Mouse (Mus musculus) midbrain, embryonic 14.5 days (tissue): ENCODE measurements around the gene Itgb2. TPM values are rescaled to one million over a fixed set of nuclear protein-coding genes. Genes with fewer than 3 reads are reported as not detected.

ENCODE experiments used
- ATAC-seq: fragments of 200-750 bp; cut with Nextera tagmentation; 2 replicates; pipeline ENCODE4 v1.8.0; 2017; ENCODE audit warnings: moderate number of reproducible peaks, moderate library complexity; ENCODE audit not compliant: low FRiP score, low TSS enrichment
- DNase-seq: peaks from one replicate; pipeline ENCODE4 v3.0.0-alpha.2; 2015
- H3K27ac ChIP-seq: fragments of 300-500 bp; sonication (generic); replicated peaks from 2 replicates; pipeline ENCODE4 v1.5.1; 2014; ENCODE audit warnings: mild to moderate bottlenecking, low read depth, low read length, moderate library complexity
- H3K27me3 ChIP-seq: fragments of 300-500 bp; sonication (generic); 2 replicates; pipeline ENCODE4 v1.6.1; 2014; ENCODE audit warnings: low read length, control low read depth, mixed read lengths; ENCODE audit not compliant: control insufficient read depth, insufficient read depth
- H3K36me3 ChIP-seq: fragments of 300-500 bp; sonication (generic); 2 replicates; pipeline ENCODE4 v1.6.1; 2014; ENCODE audit warnings: low read length, control low read depth; ENCODE audit not compliant: control insufficient read depth, insufficient read depth
- H3K4me1 ChIP-seq: fragments of 300-500 bp; sonication (generic); 2 replicates; pipeline ENCODE4 v1.6.1; 2014; ENCODE audit warnings: mild to moderate bottlenecking, antibody characterized with exemption, low read length, control low read depth; ENCODE audit not compliant: control insufficient read depth, insufficient read depth
- H3K4me2 ChIP-seq: fragments of 300-500 bp; sonication (generic); 2 replicates; pipeline ENCODE4 v1.6.1; 2014; ENCODE audit warnings: mild to moderate bottlenecking, low read length, moderate library complexity
- H3K4me3 ChIP-seq: fragments of 300-500 bp; sonication (generic); replicated peaks from 2 replicates; pipeline ENCODE4 v1.5.1; 2014; ENCODE audit warnings: low read depth, low read length
- H3K9ac ChIP-seq: fragments of 300-500 bp; sonication (generic); replicated peaks from 2 replicates; pipeline ENCODE4 v1.6.1; 2014; ENCODE audit warnings: mild to moderate bottlenecking, low read length, moderate library complexity
- H3K9me3 ChIP-seq: fragments of 300-500 bp; sonication (generic); 2 replicates; pipeline ENCODE4 v1.6.1; 2016; ENCODE audit warnings: low read length, control low read depth, mixed read lengths; ENCODE audit not compliant: control insufficient read depth
- WGBS: fragments of 180-500 bp; shearing (Covaris S2); extraction: QIAGEN DNeasy Blood & Tissue Kit; methylation state at CpG from one replicate; pipeline ENCODE4 v1.1.7; 2014; 5-methylcytosine and 5-hydroxymethylcytosine counted together
- polyA plus RNA-seq: library from polyadenylated mRNA; unstranded; fragments of >200 nt; fragmentation: Nextera tagmentation; extraction: Ambion mirVana; gene quantifications from 2 replicates; pipeline ENCODE4 v1.2.1, GENCODE M21; 2014

Itgb2 gene
- polyA plus RNA-seq, 1 experiment from 2014 or later, result 0.91 TPM

DNA sequence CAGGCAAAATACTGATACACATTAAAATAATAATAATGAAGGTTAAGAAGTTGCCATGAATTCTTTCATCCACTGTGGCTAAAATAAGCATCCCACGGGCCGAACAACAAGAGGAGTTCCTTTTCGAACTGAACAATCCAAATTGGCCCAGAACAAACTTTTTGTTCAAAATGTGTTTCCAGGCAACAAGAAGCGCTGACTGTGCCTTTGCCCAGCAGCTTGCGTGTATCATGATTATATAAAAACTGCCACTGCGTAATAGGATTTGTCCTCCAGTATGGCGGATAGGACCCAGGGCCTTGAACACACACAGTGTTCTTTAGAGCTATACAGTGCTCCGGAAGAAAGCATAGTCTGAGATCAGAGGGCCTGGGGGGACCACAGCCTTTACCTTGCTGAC, 78.5 kb downstream of the Itgb2 start:
- H3K4me1 ChIP-seq, result peaks cover 12% of the 10 kb centered on the region
- 67% methylated on average over 8 of the region's 8 CpGs for WGBS
- peaks cover 35% of the 10 kb centered on the region for H3K36me3 ChIP-seq
- no peak overlapping the region for H3K4me3 ChIP-seq
- no peak overlapping the region for H3K9ac ChIP-seq
- no peak overlapping the region for H3K4me2 ChIP-seq
- ATAC-seq, result no peak
- no peaks in the 10 kb centered on the region for H3K9me3 ChIP-seq
- no peak for DNase-seq
- H3K27ac ChIP-seq, result no peak overlapping the region
- no peaks in the 10 kb centered on the region for H3K27me3 ChIP-seq

DNA sequence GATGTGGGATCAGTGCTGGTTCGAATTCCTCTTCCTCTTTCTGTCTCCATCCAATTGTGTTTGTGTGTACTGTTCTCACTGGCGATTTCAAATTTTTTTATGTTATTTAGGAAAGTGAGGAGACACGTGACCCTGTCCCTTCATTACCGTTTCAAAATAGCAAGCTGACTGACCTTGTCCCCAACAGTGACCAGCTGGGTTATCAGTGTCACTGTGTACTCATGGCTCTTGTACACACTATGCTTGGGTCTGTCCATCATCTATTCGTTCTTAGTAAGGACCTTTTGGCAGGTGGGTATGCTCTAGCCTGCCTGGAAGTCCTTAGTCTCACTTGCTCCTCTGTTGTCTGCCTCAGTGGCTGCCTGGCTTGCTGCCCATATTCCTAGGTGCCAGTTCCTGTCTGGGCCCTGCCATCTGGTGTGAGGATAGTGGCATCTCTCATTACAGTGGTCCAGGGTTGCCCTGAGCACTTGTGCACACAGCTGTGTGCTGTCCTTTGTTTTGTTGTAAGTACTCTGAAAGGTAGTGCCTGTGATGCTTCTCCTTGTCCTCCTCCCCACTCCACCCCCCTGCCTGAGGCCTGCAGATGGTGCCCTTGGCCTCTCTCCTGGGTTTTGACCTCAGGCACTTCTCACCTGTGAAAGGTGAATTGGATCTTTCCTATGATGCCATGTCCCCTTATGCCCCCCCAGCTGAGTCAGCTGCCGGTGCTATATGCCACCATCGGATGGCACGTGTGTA, 80.3 kb downstream of the Itgb2 start:
- no peak overlapping the region for H3K9ac ChIP-seq
- no peaks in the 10 kb centered on the region for H3K9me3 ChIP-seq
- peaks cover 53% of the 10 kb centered on the region for H3K36me3 ChIP-seq

DNA sequence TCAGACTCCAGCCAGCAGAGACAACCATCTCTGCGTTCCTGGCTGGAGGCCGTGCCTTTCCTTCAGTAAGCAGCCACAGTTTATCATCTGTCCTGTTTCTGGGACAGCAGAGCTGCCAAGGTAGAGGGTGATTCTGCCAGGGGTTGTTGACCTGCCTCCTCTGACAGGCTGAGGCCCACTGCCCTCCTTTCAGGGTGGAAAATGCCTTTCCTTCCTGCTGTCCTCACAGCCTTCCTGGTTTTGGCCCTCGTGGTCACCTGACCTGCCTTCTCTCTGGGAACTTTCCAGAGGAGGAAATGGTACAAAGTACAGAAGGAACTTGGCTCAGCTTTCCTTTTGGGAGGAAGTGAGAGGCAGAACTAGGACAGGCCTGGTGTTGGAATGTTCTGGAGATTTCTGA, 83.4 kb downstream of the Itgb2 start:
- Histone ChIP-seq H3K4me1 (no peaks in the 10 kb centered on the region), H3K27ac (no peak overlapping the region), H3K27me3 (no peaks in the 10 kb centered on the region), H3K9me3 (no peaks in the 10 kb centered on the region), H3K4me2 (no peak overlapping the region), H3K4me3 (no peak overlapping the region), H3K9ac (no peak overlapping the region), H3K36me3 (peaks cover 82% of the 10 kb centered on the region)
- 92% methylated on average over 3 of the region's 3 CpGs for WGBS
- ATAC-seq (no peak), DNase-seq (no peak)

More for the DNA sequence above, 80.3 kb downstream of the Itgb2 start:
- H3K4me1 ChIP-seq, result peaks cover 12% of the 10 kb centered on the region
- H3K4me3 ChIP-seq, result no peak overlapping the region
- H3K27ac ChIP-seq, result no peak overlapping the region
- DNase-seq (no peak), ATAC-seq (no peak)
- H3K4me2 ChIP-seq, result no peak overlapping the region
- no peaks in the 10 kb centered on the region for H3K27me3 ChIP-seq
- WGBS, result 91% methylated on average over 8 of the region's 8 CpGs

Other genes starting within 250 kb of the Itgb2 start
- gene Adarb1, start 112.0 kb upstream of the Itgb2 start, polyA plus RNA-seq, result 12.1 and 14.4 TPM in 2 replicates
- 37.4 and 41.2 TPM in 2 replicates for gene Fam207a, start 14.5 kb upstream of the Itgb2 start, polyA plus RNA-seq
- gene Pttg1ip, start 51.5 kb downstream of the Itgb2 start, polyA plus RNA-seq, result 52.1 and 71.8 TPM in 2 replicates
- 253 and 287 TPM in 2 replicates for gene Sumo3, start 75.8 kb downstream of the Itgb2 start, polyA plus RNA-seq
- 16.3 TPM in 1 of 2 replicates, not detected in the other for gene Gm49325, start 75.9 kb downstream of the Itgb2 start, polyA plus RNA-seq
- gene Ube2g2, start 92.0 kb downstream of the Itgb2 start, polyA plus RNA-seq, result 55.6 and 66.6 TPM in 2 replicates
- 0.88 and 1.3 TPM in 2 replicates for gene Tspear, start 156.3 kb downstream of the Itgb2 start, polyA plus RNA-seq
- not detected in 2 replicates for gene Gm19402, start 160.5 kb downstream of the Itgb2 start, polyA plus RNA-seq
- not detected in 2 replicates for gene Gm9508, start 167.0 kb downstream of the Itgb2 start, polyA plus RNA-seq
- gene Gm10272, start 176.4 kb downstream of the Itgb2 start, polyA plus RNA-seq, result not detected in 2 replicates
- not detected in 2 replicates for gene Gm10024, start 181.2 kb downstream of the Itgb2 start, polyA plus RNA-seq
- gene Gm10142, start 185.6 kb downstream of the Itgb2 start, polyA plus RNA-seq, result not detected in 2 replicates
- gene Krtap12-1, start 190.3 kb downstream of the Itgb2 start, polyA plus RNA-seq, result not detected in 2 replicates
- not detected in 2 replicates for gene Gm10100, start 196.2 kb downstream of the Itgb2 start, polyA plus RNA-seq
- not detected in 2 replicates for gene Gm18596, start 212.4 kb downstream of the Itgb2 start, polyA plus RNA-seq
- not detected in 2 replicates for gene Gm9736, start 221.1 kb downstream of the Itgb2 start, polyA plus RNA-seq
- gene Gm3233, start 229.4 kb downstream of the Itgb2 start, polyA plus RNA-seq, result not detected in 2 replicates
- not detected in 2 replicates for gene Gm3238, start 241.1 kb downstream of the Itgb2 start, polyA plus RNA-seq
- not detected in 2 replicates for gene Gm7138, start 246.7 kb downstream of the Itgb2 start, polyA plus RNA-seq